Mouse (Mus musculus) ES-E14 (cell line): Measurements from ENCODE around the gene Gna12. TPM values are rescaled to one million over a fixed set of nuclear protein-coding genes. Genes with fewer than 3 reads are reported as not detected.

ENCODE experiments used
- DNase-seq: peaks from one replicate; pipeline ENCODE4 v3.0.0-alpha.2; 2013; ENCODE audit warnings: low read depth, low spot score
- H3K27ac ChIP-seq: 2 replicates; pipeline ENCODE4 v1.5.1; 2012; ENCODE audit warnings: low read depth, mild to moderate bottlenecking, low read length, moderate library complexity, mixed read lengths; ENCODE audit not compliant: poor library complexity, insufficient read depth, severe bottlenecking
- H3K36me3 ChIP-seq: 2 replicates; pipeline ENCODE4 v1.6.1; 2012; ENCODE audit warnings: mild to moderate bottlenecking, low read length, moderate library complexity, mixed read lengths; ENCODE audit not compliant: control insufficient read depth, poor library complexity, insufficient read depth, severe bottlenecking
- H3K4me1 ChIP-seq, 2 experiments: fragments of 150-350 bp in 1 of 2; sonication (generic) in 1 of 2; 2 replicates each; pipeline ENCODE4 v1.6.1; 2012; ENCODE audit warnings: low read length in 2 of 2, mild to moderate bottlenecking in 1 of 2, mixed read lengths in 1 of 2; ENCODE audit not compliant: control insufficient read depth in 2 of 2, insufficient read depth in 2 of 2, poor library complexity in 1 of 2
- H3K4me3 ChIP-seq, 2 experiments: fragments of 150-350 bp in 1 of 2; sonication (generic) in 1 of 2; 2 replicates each; pipeline ENCODE4 v1.5.1; 2012; ENCODE audit warnings: low read length in 2 of 2, low read depth in 1 of 2, mild to moderate bottlenecking in 1 of 2, mixed read lengths in 1 of 2; ENCODE audit not compliant: insufficient read depth in 1 of 2, poor library complexity in 1 of 2, severe bottlenecking in 1 of 2
- H3K9ac ChIP-seq: 2 replicates; pipeline ENCODE4 v1.6.1; 2012; ENCODE audit warnings: low read depth, mild to moderate bottlenecking, low read length, mixed read lengths; ENCODE audit not compliant: poor library complexity, insufficient read depth, severe bottlenecking
- H3K9me3 ChIP-seq: fragments of 150-350 bp; sonication (generic); 2 replicates; pipeline ENCODE4 v1.6.1; 2012; ENCODE audit warnings: low read depth, mild to moderate bottlenecking, low read length; ENCODE audit not compliant: control insufficient read depth, insufficient read depth
- CHD2 ChIP-seq: IDR thresholded peaks from 2 replicates; pipeline ENCODE4 v1.6.1; 2014; ENCODE audit warnings: mild to moderate bottlenecking, low read depth, low read length, inconsistent platforms
- HCFC1 ChIP-seq: IDR thresholded peaks from 2 replicates; pipeline ENCODE4 v1.6.1; 2012; ENCODE audit warnings: low read length, inconsistent platforms, borderline replicate concordance; ENCODE audit not compliant: insufficient read depth
- MAFK ChIP-seq: IDR thresholded peaks from 2 replicates; pipeline ENCODE4 v1.6.1; 2014; ENCODE audit warnings: mild to moderate bottlenecking, low read depth, low read length, inconsistent platforms; ENCODE audit not compliant: insufficient read depth
- ZC3H11A ChIP-seq: IDR thresholded peaks from 2 replicates; pipeline ENCODE4 v1.6.1; 2012; ENCODE audit warnings: low read depth, mild to moderate bottlenecking, inconsistent platforms, low read length, borderline replicate concordance
- ZNF384 ChIP-seq: IDR thresholded peaks from 2 replicates; pipeline ENCODE4 v1.6.1; 2012; ENCODE audit warnings: low read depth, low read length, inconsistent platforms
- in situ Hi-C, 2 experiments: fragments of 600-800 bp; cut with MboI; formaldehyde crosslinking; loops; one replicate each; pipeline ENCODE4 v1.15.1; 2025; ENCODE audit warnings: low sequenced_read_pairs in 2 of 2, inconsistent platforms in 1 of 2; ENCODE audit not compliant: unreplicated experiment in 2 of 2
- total RNA-seq: library from RNA; depleted of rRNA; stranded (reverse); fragments of 300-350 nt; gene quantifications from 2 replicates; pipeline ENCODE4 v1.2.3, GENCODE M21; 2012

The Gna12 gene
- total RNA-seq, 1 experiment = 50.4 TPM

DNA sequence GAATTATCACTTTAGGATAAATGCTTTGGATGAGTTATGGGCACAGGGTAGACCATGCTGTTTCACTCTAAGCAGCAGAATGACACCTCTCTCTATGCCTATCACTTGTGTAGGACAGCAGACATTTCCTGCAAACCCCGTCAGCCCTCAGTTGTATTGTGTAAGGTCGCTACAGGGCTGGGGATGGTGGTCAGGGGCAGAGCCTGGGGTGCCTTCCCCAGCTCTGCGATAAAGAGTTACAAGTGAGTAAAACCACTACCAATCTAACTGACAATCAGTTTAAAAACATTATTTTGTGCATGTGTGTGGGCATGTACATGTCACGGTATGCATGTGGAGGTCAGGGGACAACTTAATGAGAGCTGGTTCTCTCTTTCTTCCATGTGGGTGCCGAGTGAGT, 49.1 kb downstream of the Gna12 start:
- Histone ChIP-seq H3K36me3 (peaks cover 13% of the 10 kb centered on the region), H3K27ac (no peak overlapping the region), H3K4me3 (no peak overlapping the region), H3K4me1 (no peaks in the 10 kb centered on the region), H3K9me3 (no peaks in the 10 kb centered on the region), H3K9ac (no peak overlapping the region)
- in situ Hi-C loops = no loop called here
- TF ChIP-seq ZC3H11A (no peak), ZNF384 (no peak), CHD2 (no peak), MAFK (no peak), HCFC1 (no peak)
- DNase-seq = no peak

- Histone ChIP-seq H3K27ac (no peak overlapping the region), H3K4me1 (no peaks in the 10 kb centered on the region), H3K36me3 (peaks cover 7% of the 10 kb centered on the region; the same call in 1 of the 2 replicates), H3K4me3 (no peak overlapping the region), H3K9me3 (no peaks in the 10 kb centered on the region), H3K9ac (no peak overlapping the region)
- TF ChIP-seq HCFC1 (no peak), ZC3H11A (no peak), CHD2 (no peak), MAFK (no peak), ZNF384 (no peak)
- no peak for DNase-seq
- in situ Hi-C loops = no loop called here
These were observed 53.3 kb downstream of the Gna12 start for GRCm38 (mm10) chr5:140776968-140777367.

- Histone ChIP-seq H3K27ac (no peak overlapping the region), H3K4me1 (no peaks in the 10 kb centered on the region), H3K9ac (no peak overlapping the region), H3K4me3 (no peak overlapping the region), H3K9me3 (no peaks in the 10 kb centered on the region), H3K36me3 (peaks cover 7% of the 10 kb centered on the region; the same call in 1 of the 2 replicates)
- in situ Hi-C loops = no loop called here
- DNase-seq = no peak
- TF ChIP-seq ZNF384 (no peak), ZC3H11A (no peak), CHD2 (no peak), HCFC1 (no peak), MAFK (no peak)
These were observed 55.1 kb downstream of the Gna12 start for GRCm38 (mm10) chr5:140775111-140775510.

- H3K9me3 ChIP-seq = no peaks in the 10 kb centered on the region
- no peak overlapping the region for H3K27ac ChIP-seq
- H3K4me1 ChIP-seq = no peaks in the 10 kb centered on the region
- in situ Hi-C loops = no loop called here
- H3K36me3 ChIP-seq = peaks cover 4% of the 10 kb centered on the region; the same call in 1 of the 2 replicates
- H3K4me3 ChIP-seq = no peak overlapping the region
- DNase-seq = no peak
- H3K9ac ChIP-seq = no peak overlapping the region
- TF ChIP-seq HCFC1 = no peak
These were observed 58.1 kb downstream of the Gna12 start for GRCm38 (mm10) chr5:140772158-140772557.

DNA sequence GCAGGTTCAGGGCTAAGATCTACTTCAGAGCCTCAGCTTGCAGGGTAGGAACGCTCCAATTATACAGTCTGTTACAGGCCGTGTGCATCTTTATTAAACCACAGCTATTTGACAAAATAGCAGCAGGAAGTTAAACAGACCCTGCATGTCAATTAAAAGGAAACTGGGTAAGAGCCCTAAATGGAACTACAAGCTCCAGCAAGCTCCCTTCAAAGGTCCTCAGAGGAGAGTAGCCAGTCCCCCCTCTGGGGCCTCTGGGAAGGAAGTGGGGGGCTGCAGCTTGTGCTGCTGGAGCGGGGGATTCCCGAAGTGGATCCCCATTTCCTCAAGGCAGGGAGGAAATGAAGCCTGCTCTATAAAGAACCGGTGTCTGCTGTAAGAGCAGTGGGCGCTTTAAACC, 58.6 kb downstream of the Gna12 start:
- no peak for TF ChIP-seq ZNF384
- no peak for TF ChIP-seq CHD2
- Histone ChIP-seq H3K4me1 (no peaks in the 10 kb centered on the region), H3K36me3 (peaks cover 4% of the 10 kb centered on the region; the same call in 1 of the 2 replicates), H3K9ac (no peak overlapping the region), H3K27ac (no peak overlapping the region), H3K4me3 (no peak overlapping the region), H3K9me3 (no peaks in the 10 kb centered on the region)
- DNase-seq = no peak
- in situ Hi-C loops = no loop called here
